Mouse (Mus musculus): ENCODE measurements around the gene Apobec4. TPM values are rescaled to one million over a fixed set of nuclear protein-coding genes. Genes with fewer than 3 reads are reported as not detected.

Apobec4 gene
- polyA plus RNA-seq, 1 experiment: not detected

DNA sequence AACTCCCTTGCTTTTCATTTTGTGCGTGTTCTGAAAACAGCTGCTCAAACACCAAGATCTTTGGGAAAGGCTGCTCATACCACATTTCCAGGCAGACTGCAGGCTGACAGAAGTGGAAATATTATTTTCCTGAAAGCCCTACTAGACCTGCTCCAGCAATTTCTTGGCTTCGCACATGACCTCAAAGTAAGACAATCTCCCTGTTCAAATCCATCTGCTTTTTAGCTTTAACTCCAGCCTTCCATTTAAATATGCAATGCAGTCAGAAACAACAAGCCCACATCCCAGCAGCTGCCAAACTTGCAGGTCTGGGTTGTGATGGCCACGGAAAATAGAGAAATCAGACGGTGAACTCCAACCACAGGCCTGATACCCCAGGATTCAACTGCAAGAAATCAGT lies 39.3 kb upstream of the Apobec4 start:
- Histone ChIP-seq H3K36me3 (ENCODE audit: control insufficient read depth, insufficient read depth) (no peaks in the 10 kb centered on the region), H3K4me3 (ENCODE audit: insufficient read depth, poor library complexity, severe bottlenecking) (no peak overlapping the region)
- no peak for TF ChIP-seq CEBPB (IDR thresholded peaks at IDR 0.05; ENCODE audit: low read depth)
- TF ChIP-seq MYOD1 (IDR thresholded peaks at IDR 0.05; ENCODE audit: control insufficient read depth, insufficient read length, low read depth): no peak
- no peak for TF ChIP-seq FOSL1 (IDR thresholded peaks at IDR 0.05; ENCODE audit: insufficient read depth, low read length, poor library complexity, severe bottlenecking)
- TF ChIP-seq MAX (IDR thresholded peaks at IDR 0.05): no peak
- no peak for TF ChIP-seq CTCF (IDR thresholded peaks at IDR 0.05; ENCODE audit: control insufficient read depth, insufficient read depth, insufficient read length)
- TF ChIP-seq USF1 (IDR thresholded peaks at IDR 0.05; ENCODE audit: low read depth): no peak
- no peak for TF ChIP-seq MYOG (IDR thresholded peaks at IDR 0.05; ENCODE audit: control insufficient read depth, extremely low read depth, insufficient read length)

DNA sequence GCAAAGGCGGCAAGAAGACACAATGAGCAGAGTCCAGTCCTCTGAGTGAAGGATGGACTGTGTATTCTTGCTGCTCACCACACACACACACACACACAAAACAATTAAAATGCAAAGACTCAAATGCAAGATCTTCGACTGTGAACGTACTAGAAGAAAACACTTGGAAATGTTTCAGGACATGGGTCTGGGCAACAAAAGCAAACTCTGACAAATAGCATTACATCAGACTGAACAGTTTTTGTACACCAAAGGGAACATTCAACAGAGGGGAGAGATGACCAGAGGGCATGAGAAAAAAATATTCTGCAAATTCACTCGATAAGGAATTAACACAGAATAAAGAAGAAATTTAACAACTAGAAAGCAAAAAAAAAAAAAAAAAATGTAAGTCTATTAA lies 36.4 kb upstream of the Apobec4 start:
- no peak for TF ChIP-seq USF1 (IDR thresholded peaks at IDR 0.05; ENCODE audit: low read depth)
- no peak for TF ChIP-seq MYOG (IDR thresholded peaks at IDR 0.05; ENCODE audit: control insufficient read depth, extremely low read depth, insufficient read length)
- TF ChIP-seq CEBPB (IDR thresholded peaks at IDR 0.05; ENCODE audit: low read depth): no peak
- TF ChIP-seq CTCF (IDR thresholded peaks at IDR 0.05; ENCODE audit: control insufficient read depth, insufficient read depth, insufficient read length): no peak
- TF ChIP-seq FOSL1 (IDR thresholded peaks at IDR 0.05; ENCODE audit: insufficient read depth, low read length, poor library complexity, severe bottlenecking): no peak
- no peak for TF ChIP-seq MAX (IDR thresholded peaks at IDR 0.05)
- TF ChIP-seq MYOD1 (IDR thresholded peaks at IDR 0.05; ENCODE audit: control insufficient read depth, insufficient read length, low read depth): no peak
- Histone ChIP-seq H3K36me3 (ENCODE audit: control insufficient read depth, insufficient read depth) (no peaks in the 10 kb centered on the region), H3K79me3 (ENCODE audit: low read depth) (no peaks in the 10 kb centered on the region), H3K27me3 (ENCODE audit: control insufficient read depth, insufficient read depth, insufficient read length) (no peaks in the 10 kb centered on the region), H3K4me3 (ENCODE audit: insufficient read depth, poor library complexity, severe bottlenecking) (no peak overlapping the region), H3ac (ENCODE audit: control insufficient read depth, insufficient read length, low read depth) (no peak overlapping the region), H3K79me2 (ENCODE audit: control insufficient read depth, insufficient read depth) (no peaks in the 10 kb centered on the region)

More for the DNA sequence above, 39.3 kb upstream of the Apobec4 start:
- Histone ChIP-seq H3K27me3 (ENCODE audit: control insufficient read depth, insufficient read depth, insufficient read length) (no peaks in the 10 kb centered on the region), H3ac (ENCODE audit: control insufficient read depth, insufficient read length, low read depth) (no peak overlapping the region), H3K79me2 (ENCODE audit: control insufficient read depth, insufficient read depth) (no peaks in the 10 kb centered on the region), H3K79me3 (ENCODE audit: low read depth) (no peaks in the 10 kb centered on the region)

GRCm38 (mm10) chr1:152714405-152714804 lies 35.9 kb upstream of the Apobec4 start:
- Histone ChIP-seq H3K79me3 (ENCODE audit: low read depth) (no peaks in the 10 kb centered on the region), H3K79me2 (ENCODE audit: control insufficient read depth, insufficient read depth) (no peaks in the 10 kb centered on the region), H3K36me3 (ENCODE audit: control insufficient read depth, insufficient read depth) (no peaks in the 10 kb centered on the region), H3K27me3 (ENCODE audit: control insufficient read depth, insufficient read depth, insufficient read length) (no peaks in the 10 kb centered on the region), H3K4me3 (ENCODE audit: insufficient read depth, poor library complexity, severe bottlenecking) (no peak overlapping the region), H3ac (ENCODE audit: control insufficient read depth, insufficient read length, low read depth) (no peak overlapping the region)
- TF ChIP-seq CTCF (IDR thresholded peaks at IDR 0.05; ENCODE audit: control insufficient read depth, insufficient read depth, insufficient read length) (no peak), CEBPB (IDR thresholded peaks at IDR 0.05; ENCODE audit: low read depth) (no peak), USF1 (IDR thresholded peaks at IDR 0.05; ENCODE audit: low read depth) (no peak), MYOG (IDR thresholded peaks at IDR 0.05; ENCODE audit: control insufficient read depth, extremely low read depth, insufficient read length) (no peak), MAX (IDR thresholded peaks at IDR 0.05) (no peak), MYOD1 (IDR thresholded peaks at IDR 0.05; ENCODE audit: control insufficient read depth, insufficient read length, low read depth) (no peak), FOSL1 (IDR thresholded peaks at IDR 0.05; ENCODE audit: insufficient read depth, low read length, poor library complexity, severe bottlenecking) (no peak)

DNA sequence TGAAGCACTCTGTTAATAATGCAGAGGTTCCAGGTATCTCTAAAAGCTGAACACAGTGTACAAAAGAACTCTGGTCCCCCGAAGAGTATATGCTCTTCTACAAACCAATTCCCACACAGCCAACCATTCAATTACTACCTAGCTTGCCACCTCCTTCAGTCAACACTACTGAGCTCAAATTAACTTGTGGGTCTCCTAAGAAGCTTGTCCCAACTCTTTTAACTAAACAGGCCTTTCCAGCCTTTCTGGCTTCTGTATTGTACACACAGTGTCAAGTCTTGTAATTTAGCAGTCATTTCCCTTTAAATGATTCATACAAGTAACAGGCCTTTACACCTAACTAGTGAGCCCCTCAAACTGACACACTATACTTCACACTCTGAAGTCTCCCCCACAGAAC lies 33.0 kb upstream of the Apobec4 start:
- Histone ChIP-seq H3K79me3 (ENCODE audit: low read depth) (no peaks in the 10 kb centered on the region), H3K36me3 (ENCODE audit: control insufficient read depth, insufficient read depth) (no peaks in the 10 kb centered on the region), H3K27me3 (ENCODE audit: control insufficient read depth, insufficient read depth, insufficient read length) (no peaks in the 10 kb centered on the region), H3ac (ENCODE audit: control insufficient read depth, insufficient read length, low read depth) (no peak overlapping the region), H3K4me3 (ENCODE audit: insufficient read depth, poor library complexity, severe bottlenecking) (no peak overlapping the region), H3K79me2 (ENCODE audit: control insufficient read depth, insufficient read depth) (no peaks in the 10 kb centered on the region)
- no peak for TF ChIP-seq MYOG (IDR thresholded peaks at IDR 0.05; ENCODE audit: control insufficient read depth, extremely low read depth, insufficient read length)
- TF ChIP-seq MYOD1 (IDR thresholded peaks at IDR 0.05; ENCODE audit: control insufficient read depth, insufficient read length, low read depth): no peak
- TF ChIP-seq CEBPB (IDR thresholded peaks at IDR 0.05; ENCODE audit: low read depth): no peak
- TF ChIP-seq CTCF (IDR thresholded peaks at IDR 0.05; ENCODE audit: control insufficient read depth, insufficient read depth, insufficient read length): no peak
- TF ChIP-seq MAX (IDR thresholded peaks at IDR 0.05): no peak
- no peak for TF ChIP-seq USF1 (IDR thresholded peaks at IDR 0.05; ENCODE audit: low read depth)
- no peak for TF ChIP-seq FOSL1 (IDR thresholded peaks at IDR 0.05; ENCODE audit: insufficient read depth, low read length, poor library complexity, severe bottlenecking)

DNA sequence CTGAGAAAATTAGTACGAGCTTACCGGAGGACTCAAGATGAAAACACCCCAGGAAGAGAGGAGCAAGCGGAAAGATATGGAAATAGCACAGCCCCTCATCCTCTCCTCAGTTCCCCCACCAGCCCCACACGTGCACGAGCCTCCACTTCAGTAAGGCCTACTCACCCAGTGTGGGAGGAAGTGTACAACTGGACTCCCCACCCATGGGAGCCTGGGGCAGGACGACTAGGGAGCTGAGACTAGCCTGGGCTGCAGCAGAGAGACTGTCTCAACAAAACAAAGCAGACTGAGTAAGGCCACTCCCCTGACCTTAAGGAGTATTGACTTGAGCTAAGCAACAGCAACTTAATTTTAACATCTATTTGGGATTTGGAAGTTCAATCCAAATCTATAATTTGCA lies 32.2 kb upstream of the Apobec4 start:
- no peak overlapping the region for H3ac ChIP-seq (ENCODE audit: control insufficient read depth, insufficient read length, low read depth)
- no peak overlapping the region for H3K4me3 ChIP-seq (ENCODE audit: insufficient read depth, poor library complexity, severe bottlenecking)
- H3K27me3 ChIP-seq (ENCODE audit: control insufficient read depth, insufficient read depth, insufficient read length): no peaks in the 10 kb centered on the region
- H3K79me3 ChIP-seq (ENCODE audit: low read depth): no peaks in the 10 kb centered on the region
- no peaks in the 10 kb centered on the region for H3K36me3 ChIP-seq (ENCODE audit: control insufficient read depth, insufficient read depth)
- TF ChIP-seq MYOG (IDR thresholded peaks at IDR 0.05; ENCODE audit: control insufficient read depth, extremely low read depth, insufficient read length): no peak
- TF ChIP-seq CEBPB (IDR thresholded peaks at IDR 0.05; ENCODE audit: low read depth): no peak
- no peak for TF ChIP-seq USF1 (IDR thresholded peaks at IDR 0.05; ENCODE audit: low read depth)
- H3K79me2 ChIP-seq (ENCODE audit: control insufficient read depth, insufficient read depth): no peaks in the 10 kb centered on the region

GRCm38 (mm10) chr1:152720969-152721368 lies 29.4 kb upstream of the Apobec4 start:
- no peaks in the 10 kb centered on the region for H3K79me2 ChIP-seq (ENCODE audit: control insufficient read depth, insufficient read depth)
- H3ac ChIP-seq (ENCODE audit: control insufficient read depth, insufficient read length, low read depth): no peak overlapping the region
- no peaks in the 10 kb centered on the region for H3K36me3 ChIP-seq (ENCODE audit: control insufficient read depth, insufficient read depth)
- TF ChIP-seq MAX (IDR thresholded peaks at IDR 0.05) (no peak), CEBPB (IDR thresholded peaks at IDR 0.05; ENCODE audit: low read depth) (no peak), USF1 (IDR thresholded peaks at IDR 0.05; ENCODE audit: low read depth) (no peak), CTCF (IDR thresholded peaks at IDR 0.05; ENCODE audit: control insufficient read depth, insufficient read depth, insufficient read length) (no peak)
- H3K4me3 ChIP-seq (ENCODE audit: insufficient read depth, poor library complexity, severe bottlenecking): no peak overlapping the region
- H3K79me3 ChIP-seq (ENCODE audit: low read depth): no peaks in the 10 kb centered on the region
- no peaks in the 10 kb centered on the region for H3K27me3 ChIP-seq (ENCODE audit: control insufficient read depth, insufficient read depth, insufficient read length)

Measured in C2C12 (cell line).